Mouse (Mus musculus) layer of hippocampus, postnatal 14 days (tissue): Measurements from ENCODE around the gene Sostdc1. TPM values are rescaled to one million over a fixed set of nuclear protein-coding genes. Genes with fewer than 3 reads are reported as not detected.

Source experiments
- DNase-seq, 2 experiments: peaks; one replicate each; pipeline ENCODE4 v3.0.0; 2021 to 2022; ENCODE audit warnings: low spot score in 2 of 2, mixed read lengths in 1 of 2
- long read RNA-seq, 2 experiments: library from polyadenylated mRNA; stranded (forward); transcript quantifications; one replicate each; pipeline ENCODE4 v2.0.0; 2021
- total RNA-seq, 2 experiments: library from RNA; stranded (reverse); gene quantifications; 2 replicates each; pipeline ENCODE4 v1.2.3; 2021

The Sostdc1 gene
- 10 to 100 TPM in 1 of 2 experiments, 1 to 10 TPM in 1; 6.6 to 33.9 TPM for total RNA-seq
- long read RNA-seq, experiment 1, partial matches to known transcripts, result 0 of 5 reads
- long read RNA-seq, experiment 1, other reads (novel, unspliced or antisense), result 1 of 5 reads
- long read RNA-seq, experiment 2, transcript Sostdc1-201 (2 exons, 1,781 nt), result major isoform, 52 of 52 reads
- long read RNA-seq, experiment 2, partial matches to known transcripts, result 0 of 52 reads
- long read RNA-seq, experiment 2, other reads (novel, unspliced or antisense), result 0 of 52 reads

DNA sequence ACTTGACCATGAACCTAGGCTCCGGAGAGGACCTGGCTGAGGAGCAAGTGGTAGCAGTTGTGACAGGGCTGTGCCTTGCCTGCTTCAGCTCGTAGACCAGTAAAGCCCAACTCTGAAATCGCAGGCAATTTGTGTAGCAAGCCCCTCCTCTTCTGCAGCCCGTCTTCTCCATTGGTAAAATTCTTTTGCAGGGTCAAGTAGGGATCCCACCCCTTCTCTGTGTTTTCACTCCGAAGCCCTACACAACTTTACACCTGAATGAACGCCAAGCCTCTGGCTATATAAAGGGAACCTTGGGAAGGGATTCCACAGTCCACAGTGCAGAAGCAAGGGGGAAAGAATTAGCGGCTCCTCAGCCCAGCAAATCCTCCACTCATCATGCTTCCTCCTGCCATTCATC lies at the start of gene Sostdc1:
TSS of gene Sostdc1 (plus strand) at position 224 of the 400 bp plus-strand sequence.
- no peak for DNase-seq

DNA sequence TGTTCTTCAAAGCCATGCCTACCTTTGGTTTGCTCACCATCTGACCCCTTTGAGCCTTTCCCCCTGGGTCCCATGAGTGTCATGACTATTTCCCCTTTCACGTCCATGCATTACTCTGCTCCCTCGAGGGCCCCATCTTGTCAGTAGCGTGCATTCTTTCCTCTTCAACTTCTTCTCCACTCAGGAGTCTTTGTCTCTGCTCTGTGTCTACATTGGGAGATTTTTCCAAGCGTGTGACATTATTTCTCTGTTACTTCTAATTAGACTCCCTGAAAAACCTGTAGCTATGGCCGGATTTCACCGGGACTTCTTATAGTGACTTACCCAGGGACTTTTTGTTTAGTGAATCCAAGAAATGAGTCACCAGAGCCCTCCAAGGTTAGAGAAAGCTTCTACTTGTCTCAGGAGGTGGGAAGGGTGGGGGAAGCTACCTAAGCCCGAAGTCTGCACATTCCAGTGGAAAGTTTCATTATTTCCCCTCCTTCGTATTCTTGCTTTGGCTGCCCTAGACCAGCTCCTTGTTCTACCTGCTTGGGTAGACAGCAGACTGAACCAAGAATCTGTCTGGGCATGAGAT lies 46.2 kb upstream of the Sostdc1 start:
- no peak for DNase-seq

DNA sequence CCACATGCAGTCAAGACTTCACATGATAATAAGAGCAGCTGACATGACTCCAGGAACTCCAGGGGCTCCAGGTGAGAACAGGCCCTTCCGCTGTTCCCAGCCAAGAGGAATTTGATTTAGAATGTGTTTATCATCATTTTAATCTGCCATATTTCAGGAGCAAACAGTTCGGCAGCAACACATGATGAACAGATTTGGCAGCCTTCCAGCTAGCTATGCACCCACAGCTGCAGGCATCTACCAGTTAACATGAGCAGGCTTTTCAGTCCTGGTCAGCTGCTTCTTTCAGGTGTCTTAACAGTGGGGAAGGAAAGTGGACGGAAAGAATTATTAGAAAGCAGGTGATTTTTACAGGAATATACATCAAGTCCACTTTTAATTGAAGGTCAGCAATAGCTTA lies 39.1 kb upstream of the Sostdc1 start:
- DNase-seq, result no peak

DNA sequence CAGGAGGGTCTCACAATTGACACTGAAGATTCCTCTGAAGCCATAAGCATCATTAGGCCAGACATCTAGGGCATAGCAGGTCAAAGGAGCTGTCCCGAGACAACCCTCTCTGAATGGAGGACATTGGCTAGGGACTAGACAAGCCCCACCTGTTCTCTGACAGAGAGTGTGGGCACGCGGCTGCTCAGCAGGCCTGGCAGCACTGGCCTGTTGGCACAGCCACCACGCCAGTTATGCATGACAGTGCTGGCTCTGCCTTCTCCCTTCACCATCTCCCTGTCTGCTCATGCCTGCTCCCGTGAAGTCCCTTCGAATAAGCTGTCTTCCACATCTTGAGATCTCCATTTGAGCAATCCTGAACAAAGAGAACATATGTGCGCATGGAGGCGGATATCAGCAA lies 24.3 kb upstream of the Sostdc1 start:
- peak in 1 of 2 experiments; percentile 33 for DNase-seq

DNA sequence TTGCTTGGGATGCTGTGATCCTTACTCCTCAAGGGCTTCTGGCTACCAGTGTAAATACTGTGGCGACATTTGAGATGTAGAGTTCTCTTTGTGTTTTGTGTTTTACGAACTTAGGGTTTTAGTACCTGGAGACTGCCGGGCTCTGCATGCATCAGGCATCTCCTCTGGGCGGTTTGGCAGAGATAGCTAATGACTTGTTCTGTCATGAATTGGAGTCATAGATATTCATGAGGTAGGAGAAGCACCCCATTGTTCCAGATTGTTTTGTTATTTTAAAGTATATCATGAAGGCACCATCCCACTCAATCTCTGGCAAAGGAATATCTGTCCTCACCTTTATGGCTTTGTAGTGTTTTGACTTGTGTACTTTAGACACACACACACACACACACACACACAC lies 23.5 kb upstream of the Sostdc1 start:
- DNase-seq, result no peak

DNA sequence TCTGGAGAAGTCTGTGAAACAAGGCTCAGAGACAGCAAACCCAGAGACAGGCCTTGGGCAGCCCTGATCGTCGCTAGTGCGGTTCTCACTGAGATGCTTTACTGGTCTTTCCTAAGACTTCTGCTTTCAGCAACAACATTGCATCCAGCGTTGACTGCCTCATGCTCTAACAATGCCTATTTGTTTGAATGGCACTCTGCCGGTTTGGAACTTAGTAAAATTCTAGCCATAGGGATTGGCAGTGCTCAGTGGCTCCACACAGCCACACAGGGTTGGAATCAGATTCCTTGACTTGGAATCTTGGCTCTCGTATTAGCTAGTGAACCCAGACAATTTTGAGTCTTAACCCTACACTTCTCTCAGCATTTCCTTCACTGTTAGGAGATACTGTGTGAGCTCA lies 22.6 kb upstream of the Sostdc1 start:
- DNase-seq, result no peak

DNA sequence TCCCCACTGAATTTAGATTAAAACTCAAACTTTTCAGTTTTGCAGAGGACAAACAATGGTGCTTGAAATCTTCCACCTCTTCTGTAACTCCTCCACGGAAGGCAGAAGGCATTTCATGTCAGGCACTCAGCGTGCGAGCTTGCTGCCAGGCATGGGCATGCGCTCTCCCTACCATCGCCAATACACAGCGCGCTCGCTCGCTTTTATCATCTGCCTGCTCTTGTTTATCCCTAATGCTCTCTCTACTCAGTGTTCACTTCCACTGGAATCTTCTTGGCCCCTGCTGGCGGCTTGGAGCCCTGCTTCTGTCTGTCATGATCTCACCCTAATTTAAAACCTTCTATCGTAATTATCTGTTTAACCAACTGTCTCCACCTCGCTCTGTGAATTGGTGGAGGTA lies 11.6 kb upstream of the Sostdc1 start:
- DNase-seq, result peak; percentile 53 to 59

DNA sequence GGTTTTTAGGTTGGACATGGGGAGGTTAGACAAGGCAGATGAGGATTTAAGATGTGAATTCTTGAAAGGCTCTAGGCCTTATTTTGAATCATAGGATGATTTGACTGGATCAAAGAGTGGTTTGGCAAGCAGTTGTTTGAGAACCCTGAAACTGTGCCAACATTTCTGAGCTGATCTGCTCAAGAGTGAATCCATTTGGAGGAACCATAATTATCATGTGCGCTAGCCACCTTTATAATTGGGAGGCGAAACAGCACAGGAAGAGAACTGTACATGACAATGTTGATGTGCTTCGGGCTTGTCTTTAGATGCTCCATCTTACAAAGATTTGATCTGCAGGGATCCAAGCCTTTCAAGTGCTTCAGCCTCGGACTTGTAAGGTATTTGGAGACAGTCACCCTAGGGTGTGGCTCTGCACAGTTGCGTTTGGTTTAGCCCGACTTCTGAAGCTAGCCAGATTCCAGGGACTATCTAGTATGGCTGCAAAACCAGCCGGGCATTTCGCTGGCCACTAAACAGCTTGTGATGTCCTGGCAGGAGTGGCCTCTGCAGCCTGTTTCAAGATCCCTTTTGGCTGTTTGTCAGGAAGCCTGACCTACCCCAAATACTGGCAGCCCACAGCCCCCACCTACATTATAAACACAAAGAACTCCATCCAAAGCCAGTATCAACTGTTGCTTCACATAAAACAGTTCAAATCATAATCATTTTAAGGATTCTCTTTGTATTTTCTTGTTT lies 10.9 kb upstream of the Sostdc1 start:
- DNase-seq, result no peak

DNA sequence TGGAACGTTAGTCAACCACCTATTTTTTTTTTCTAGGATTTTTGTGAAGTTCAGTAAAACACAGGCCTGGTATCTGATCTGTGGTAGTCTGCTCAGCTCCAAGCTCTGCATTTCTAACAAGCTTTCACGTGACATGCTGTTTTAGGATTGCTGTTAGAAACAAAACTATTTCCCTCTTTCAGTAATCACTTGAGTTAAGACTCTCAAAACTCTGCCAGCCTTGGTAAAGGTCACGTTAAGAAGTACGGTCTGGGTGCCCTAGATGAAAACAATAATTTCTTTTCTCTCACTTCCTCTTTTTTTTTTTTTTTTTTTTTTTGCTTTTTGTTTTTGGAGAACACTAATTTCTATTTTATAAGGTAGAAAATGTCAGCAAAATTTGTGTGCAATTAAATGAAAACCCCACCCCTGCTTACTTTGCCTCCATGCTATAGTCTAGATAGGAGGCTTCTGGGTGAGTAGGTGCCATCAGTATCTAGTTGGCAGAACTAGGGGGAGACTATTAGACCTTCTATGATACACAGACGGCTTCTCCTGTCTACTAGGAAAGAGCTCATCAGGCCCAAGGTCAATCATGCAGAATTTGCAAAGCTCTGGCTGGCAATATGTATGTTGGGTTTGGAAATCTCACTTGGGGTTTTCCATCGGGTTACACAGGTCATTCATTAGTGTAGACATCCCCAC lies 5.1 kb upstream of the Sostdc1 start:
- no peak for DNase-seq

DNA sequence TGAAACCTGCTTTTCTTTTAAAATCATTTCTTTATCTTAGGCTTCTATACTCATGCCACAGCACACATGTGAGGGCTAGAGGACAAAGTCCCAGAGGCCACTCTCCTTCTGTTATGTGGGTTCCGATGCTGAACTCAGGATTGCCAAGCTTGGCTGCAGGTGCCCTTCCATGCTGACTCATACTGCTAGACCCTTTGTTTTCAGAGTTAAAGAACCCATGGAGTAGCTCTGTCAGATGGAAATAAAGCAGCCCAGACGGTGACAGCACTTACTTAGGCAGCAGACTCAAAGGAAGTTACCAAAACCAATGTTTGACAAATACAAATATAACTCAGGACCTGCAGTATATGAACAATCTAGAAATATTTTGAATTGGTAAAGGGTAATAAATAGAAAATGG lies 924 bp upstream of the Sostdc1 start:
- no peak for DNase-seq

DNA sequence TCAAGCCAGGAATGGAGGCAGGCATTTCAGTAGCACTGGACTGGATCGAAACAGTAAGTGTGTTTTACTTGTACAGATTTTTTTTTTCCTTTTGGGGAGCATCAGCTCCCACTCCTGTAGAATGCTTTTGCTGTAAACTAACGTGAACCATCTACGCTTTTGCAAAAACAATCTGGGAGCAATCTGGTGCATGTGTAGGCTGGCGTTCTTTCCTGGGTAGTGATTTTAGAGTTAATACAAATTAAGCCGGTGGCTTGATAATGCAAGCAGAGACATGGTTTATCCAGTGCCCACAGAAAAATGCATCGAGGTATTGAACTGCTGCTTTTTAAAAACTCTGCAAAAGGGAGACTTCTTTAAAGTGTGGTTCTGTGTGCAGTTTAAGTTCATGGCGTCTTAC lies 507 bp downstream of the Sostdc1 start:
- peak in 1 of 2 experiments; percentile 35 for DNase-seq

DNA sequence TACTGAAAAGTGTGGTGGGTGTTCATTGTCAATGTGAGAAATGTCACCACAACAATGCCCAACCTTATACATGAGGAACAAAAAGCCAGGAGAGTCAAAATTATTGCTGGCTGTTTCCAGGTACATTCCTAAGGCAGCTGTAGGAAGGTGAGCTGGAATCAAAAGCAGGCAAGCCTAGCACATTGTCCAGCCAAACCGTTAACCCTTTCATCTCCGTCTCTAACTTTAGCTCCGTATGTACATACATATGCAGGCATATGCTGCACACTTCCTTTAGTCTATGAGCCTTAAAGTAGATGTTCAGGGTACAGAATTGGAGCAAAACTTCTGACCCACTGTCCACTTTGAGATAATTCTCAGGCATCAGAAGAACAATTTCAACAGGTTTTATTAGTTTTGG lies 1.6 kb downstream of the Sostdc1 start:
- no peak for DNase-seq

DNA sequence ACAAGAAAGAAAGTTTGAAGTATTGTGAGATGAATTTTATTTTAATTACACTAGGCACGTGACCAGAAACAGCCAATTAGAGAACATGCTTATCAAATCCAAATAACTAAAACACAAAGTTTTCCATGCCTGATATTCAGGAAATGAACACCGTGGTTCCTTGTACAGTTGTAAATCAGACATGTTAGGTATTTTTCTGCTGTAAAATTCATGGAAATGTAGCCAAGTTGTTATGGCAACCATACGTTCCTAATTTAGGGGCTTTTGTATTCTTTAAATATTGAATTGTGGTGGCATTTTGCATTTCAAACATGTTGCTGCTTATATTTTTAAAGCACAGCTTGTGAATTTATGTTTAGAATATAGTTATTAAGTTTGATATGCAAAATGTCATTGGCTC lies 2.1 kb downstream of the Sostdc1 start:
- DNase-seq, result no peak

DNA sequence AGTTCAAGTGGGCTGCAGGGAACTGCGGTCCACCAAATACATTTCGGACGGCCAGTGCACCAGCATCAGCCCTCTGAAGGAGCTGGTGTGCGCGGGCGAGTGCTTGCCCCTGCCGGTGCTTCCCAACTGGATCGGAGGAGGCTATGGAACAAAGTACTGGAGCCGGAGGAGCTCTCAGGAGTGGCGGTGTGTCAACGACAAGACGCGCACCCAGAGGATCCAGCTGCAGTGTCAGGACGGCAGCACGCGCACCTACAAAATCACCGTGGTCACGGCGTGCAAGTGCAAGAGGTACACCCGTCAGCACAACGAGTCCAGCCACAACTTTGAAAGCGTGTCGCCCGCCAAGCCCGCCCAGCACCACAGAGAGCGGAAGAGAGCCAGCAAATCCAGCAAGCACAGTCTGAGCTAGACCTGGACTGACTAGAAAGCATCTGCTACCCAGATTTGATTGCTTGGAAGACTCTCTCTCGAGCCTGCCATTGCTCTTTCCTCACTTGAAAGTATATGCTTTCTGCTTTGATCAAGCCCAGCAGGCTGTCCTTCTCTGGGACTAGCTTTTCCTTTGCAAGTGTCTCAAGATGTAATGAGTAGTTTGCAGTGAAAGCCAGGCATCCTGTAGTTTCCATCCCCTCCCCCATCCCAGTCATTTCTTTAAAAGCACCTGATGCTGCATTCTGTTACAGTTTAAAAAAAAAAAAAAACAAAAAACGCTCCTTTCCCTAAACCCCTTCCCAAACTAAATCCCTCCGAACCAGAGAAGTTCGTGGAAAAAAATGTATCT lies 3.3 kb downstream of the Sostdc1 start:
- DNase-seq, result peak; percentile 35 to 43

DNA sequence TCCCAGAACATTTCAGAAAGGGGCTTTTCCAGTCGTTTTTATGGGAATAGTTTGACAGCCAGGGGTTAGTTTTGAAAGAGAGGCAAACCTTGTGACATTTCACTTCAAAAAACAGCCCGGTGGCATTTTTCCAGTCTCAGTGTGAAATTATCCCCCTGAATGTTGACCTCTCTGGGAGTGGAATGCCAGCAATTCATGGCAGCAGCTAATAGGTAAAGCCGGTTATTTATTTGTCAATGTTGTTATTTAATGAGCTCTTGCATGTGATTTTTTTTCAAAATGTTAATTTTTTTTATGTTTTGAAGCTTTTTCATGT lies 3.8 kb downstream of the Sostdc1 start:
- DNase-seq, result no peak

DNA sequence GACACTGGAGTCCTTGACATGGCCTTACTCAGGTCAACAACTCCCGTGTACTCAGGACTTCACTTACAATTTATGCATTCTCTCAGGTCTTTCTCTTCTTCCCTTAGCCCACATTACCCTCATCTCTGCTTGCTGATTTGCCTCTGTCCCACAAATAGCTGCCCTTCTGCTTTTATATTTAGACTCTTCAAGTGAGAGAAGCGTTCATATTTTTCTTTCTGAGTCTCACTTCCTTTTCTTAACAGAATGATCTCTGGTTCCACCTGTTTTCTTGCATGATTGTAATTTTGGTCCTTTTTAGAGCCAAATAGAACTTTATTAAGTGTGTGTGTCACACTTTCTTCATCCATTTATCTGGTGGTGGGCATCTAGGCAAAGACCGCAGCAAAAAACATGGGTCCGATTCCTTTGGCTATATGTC lies 12.2 kb downstream of the Sostdc1 start:
- no peak for DNase-seq

DNA sequence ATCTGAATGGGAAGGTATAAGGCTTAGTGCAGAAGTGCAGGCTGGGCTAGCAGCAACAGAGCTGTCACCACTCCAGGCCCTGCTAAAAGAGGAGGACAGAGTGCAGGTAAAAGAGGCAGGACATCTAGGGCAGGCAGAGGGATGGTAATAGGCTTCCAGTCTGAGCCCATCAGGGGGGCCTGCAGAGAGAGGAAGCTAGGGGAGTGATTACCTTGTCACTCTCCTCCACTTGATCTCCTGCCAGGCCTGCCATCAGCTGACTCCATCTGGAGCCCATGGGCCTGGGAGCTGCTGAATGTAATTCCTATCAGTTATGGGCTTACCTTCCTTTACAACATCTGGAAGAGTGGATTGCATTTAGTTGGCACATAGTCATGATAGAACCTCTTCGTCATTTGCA lies 18.7 kb downstream of the Sostdc1 start:
- DNase-seq, result no peak

DNA sequence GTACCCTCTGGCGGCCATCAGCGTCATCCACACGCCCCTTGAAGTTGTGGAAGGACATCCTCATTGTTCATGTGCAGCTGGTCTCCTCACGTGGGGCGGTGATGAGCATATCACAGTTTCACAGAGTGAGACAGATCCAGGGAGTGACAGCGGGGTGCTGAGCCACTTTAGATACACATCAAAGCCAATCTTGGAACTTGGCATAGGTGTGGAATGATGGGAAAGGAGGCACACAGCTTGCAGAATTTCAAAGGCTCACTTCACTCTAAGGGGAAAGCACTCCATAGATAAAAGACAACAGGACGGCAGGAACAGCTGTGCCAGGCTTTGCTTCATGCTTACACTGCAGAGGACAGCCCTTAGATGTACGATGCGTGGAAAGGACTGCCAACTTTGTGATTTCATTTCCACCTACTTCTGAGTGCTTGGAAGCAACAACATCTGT lies 19.9 kb downstream of the Sostdc1 start:
- DNase-seq, result no peak

DNA sequence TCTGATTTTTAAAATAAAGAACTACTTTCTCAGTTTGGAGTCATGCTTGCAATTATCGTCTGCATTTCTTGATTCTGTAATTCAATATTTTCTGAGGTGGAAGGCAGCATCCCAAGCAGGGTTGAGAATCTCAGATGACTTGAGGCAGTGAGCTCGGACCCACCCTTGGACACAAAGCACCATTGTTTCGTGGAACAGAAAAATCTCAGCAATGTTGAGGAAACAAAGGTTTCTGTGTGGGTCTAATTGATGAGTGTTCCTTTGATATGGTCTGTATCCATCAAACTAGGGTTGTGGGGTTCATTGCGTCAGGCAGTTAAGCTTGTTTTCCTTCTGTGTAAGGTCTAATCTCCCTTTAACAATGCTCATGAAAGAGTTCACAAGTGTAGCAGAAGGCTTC lies 30.2 kb downstream of the Sostdc1 start:
- DNase-seq, result no peak

DNA sequence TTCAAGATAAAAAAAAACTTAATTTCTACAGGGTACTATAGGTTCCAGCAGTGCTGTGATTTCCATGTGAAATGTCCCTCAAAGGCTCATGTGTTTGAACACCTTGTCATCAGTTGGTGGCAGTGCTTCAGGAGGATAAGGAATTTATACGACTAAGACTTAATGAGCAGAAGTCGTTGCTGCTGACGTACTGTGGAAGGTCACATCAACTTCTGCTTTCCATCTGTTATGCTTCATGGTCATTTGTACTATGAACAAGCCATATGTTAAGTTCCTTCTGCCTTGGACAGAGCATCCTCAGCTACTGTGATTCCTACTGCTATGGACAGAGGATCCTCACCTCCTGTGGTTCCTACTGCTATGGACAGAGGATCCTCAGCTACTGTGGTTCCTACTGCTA lies 46.1 kb downstream of the Sostdc1 start:
- no peak for DNase-seq

DNA sequence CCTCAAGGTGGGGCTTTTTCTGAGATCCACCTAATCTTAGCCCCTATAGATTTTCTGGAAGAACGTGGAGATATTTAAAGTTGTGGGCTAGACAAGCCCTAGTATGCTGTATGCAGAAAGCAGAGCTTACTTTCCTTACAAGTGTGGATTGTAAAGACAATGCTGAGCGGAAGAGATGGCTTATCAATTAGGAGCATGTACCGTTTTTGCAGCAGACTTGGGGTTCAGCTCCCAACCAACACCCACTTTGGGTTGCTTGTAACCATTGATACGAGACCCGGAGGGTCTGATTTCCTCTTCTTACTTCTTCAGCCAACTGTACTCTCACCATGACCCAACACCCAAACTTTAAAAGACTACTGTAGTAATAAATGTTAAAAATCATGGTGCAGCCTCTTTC lies 46.8 kb downstream of the Sostdc1 start:
- no peak for DNase-seq
